Mouse (Mus musculus) midbrain, embryonic 12.5 days (tissue): ENCODE measurements around the gene Osm. TPM values are rescaled to one million over a fixed set of nuclear protein-coding genes. Genes with fewer than 3 reads are reported as not detected.

Experiments
- ATAC-seq: fragments of 200-750 bp; cut with Nextera tagmentation; 2 replicates; pipeline ENCODE4 v1.8.0; 2017; ENCODE audit warnings: low read depth, moderate TSS enrichment, moderate library complexity; ENCODE audit not compliant: low FRiP score
- H3K27ac ChIP-seq: fragments of 300-500 bp; sonication (generic); replicated peaks from 2 replicates; pipeline ENCODE4 v1.5.1; 2016; ENCODE audit warnings: mild to moderate bottlenecking
- H3K27me3 ChIP-seq: fragments of 300-500 bp; sonication (generic); 2 replicates; pipeline ENCODE4 v1.6.1; 2016; ENCODE audit warnings: mild to moderate bottlenecking
- H3K36me3 ChIP-seq: fragments of 300-500 bp; sonication (generic); 2 replicates; pipeline ENCODE4 v1.6.1; 2016
- H3K4me1 ChIP-seq: fragments of 300-500 bp; sonication (generic); 2 replicates; pipeline ENCODE4 v1.6.1; 2016
- H3K4me2 ChIP-seq: fragments of 300-500 bp; sonication (generic); replicated peaks from 2 replicates; pipeline ENCODE4 v1.6.1; 2016; ENCODE audit warnings: mild to moderate bottlenecking, moderate library complexity
- H3K4me3 ChIP-seq: fragments of 300-500 bp; sonication (generic); 2 replicates; pipeline ENCODE4 v1.5.1; 2016; ENCODE audit warnings: mild to moderate bottlenecking
- H3K9ac ChIP-seq: fragments of 300-500 bp; sonication (generic); replicated peaks from 2 replicates; pipeline ENCODE4 v1.6.1; 2016; ENCODE audit warnings: mild to moderate bottlenecking, moderate library complexity
- H3K9me3 ChIP-seq: fragments of 300-500 bp; sonication (generic); 2 replicates; pipeline ENCODE4 v1.6.1; 2016; ENCODE audit warnings: mild to moderate bottlenecking
- WGBS: fragments of 180-500 bp; shearing (Covaris S2); methylation state at CpG from one replicate; pipeline ENCODE4 v1.1.7; 2016; 5-methylcytosine and 5-hydroxymethylcytosine counted together
- polyA plus RNA-seq: library from polyadenylated mRNA; unstranded; fragments of >200 nt; fragmentation: Nextera tagmentation; extraction: Ambion mirVana; gene quantifications from 2 replicates; pipeline ENCODE4 v1.2.1, GENCODE M21; 2016

Gene Osm
- polyA plus RNA-seq: not detected in 2 replicates

DNA sequence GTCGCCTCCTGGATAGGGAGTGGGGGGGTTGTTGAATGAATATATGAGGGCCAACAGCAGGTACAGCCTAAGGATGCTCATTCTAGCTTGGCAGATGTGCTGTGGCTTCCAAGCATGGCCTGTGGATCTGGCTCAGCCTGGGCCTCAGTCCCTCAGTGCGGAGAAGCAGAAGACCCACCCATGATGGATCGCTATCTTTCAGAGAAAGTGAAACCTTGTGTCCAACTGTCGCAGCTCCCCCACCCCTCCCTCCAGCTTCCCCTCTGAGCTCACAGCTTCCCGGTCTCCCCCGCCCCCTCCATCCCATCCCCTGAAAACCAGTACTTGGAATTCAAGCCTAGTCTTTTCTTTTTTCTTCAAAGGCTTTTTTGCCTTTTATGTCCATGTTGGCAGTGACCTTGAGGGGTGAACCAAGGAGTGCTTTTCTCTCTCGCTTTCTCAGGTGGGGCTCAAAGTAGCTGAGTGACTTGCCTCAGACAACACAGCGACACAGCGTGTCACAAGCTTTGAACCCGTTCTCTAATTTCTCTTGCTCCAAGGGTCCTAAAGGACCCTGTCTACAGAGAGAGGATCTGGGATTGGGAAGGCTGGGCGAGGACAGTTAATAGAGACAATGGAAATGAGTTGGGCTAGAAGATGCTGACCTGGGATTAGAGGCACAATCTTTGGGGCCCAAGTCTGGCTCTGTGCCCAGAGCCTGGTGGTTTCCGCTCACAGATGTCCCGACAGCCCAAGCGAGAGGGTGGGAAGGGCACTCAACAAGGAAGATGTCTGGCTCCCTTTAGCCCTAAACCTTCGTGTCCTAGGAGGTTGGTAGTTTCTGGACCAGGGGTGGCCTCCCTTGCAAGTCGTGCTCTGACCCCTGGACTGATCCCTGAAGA lies at the start of gene Osm:
Gene Osm (plus strand): TSS at position 756 of the 881 bp plus-strand sequence.
- no peak within 1 kb of the TSS for H3K4me2 ChIP-seq
- H3K27me3 ChIP-seq: no peaks in the 10 kb centered on the region
- H3K9ac ChIP-seq: no peak within 1 kb of the TSS
- no peak within 1 kb of the TSS for H3K4me3 ChIP-seq
- H3K27ac ChIP-seq: no peak within 1 kb of the TSS
- no peaks in the 10 kb centered on the region; the same call in 1 of the 2 replicates for H3K4me1 ChIP-seq
- ATAC-seq: no peak
- H3K36me3 ChIP-seq: no peaks in the 10 kb centered on the region
- WGBS: 72% methylated on average over 16 of the region's 16 CpGs
- no peaks in the 10 kb centered on the region for H3K9me3 ChIP-seq

- Histone ChIP-seq H3K27me3 (no peaks in the 10 kb centered on the region), H3K36me3 (peaks cover 14% of the 10 kb centered on the region), H3K27ac (no peak within 1 kb of the TSS), H3K4me1 (peaks cover 19% of the 10 kb centered on the region), H3K4me3 (peak within 1 kb of the TSS; percentile 72), H3K9ac (peak within 1 kb of the TSS; percentile 77), H3K4me2 (peak within 1 kb of the TSS; percentile 91), H3K9me3 (no peaks in the 10 kb centered on the region)
- peak; percentile 100 for ATAC-seq
- under 1% methylated on average over 51 of the region's 71 CpGs for WGBS
Observed at GRCm38 (mm10) chr11:4186486-4187317, 49.5 kb upstream of the Osm start, which contains the start of gene Tbc1d10a. Tbc1d10a (plus strand) TSS chr11:4186789.

- WGBS: 19% methylated on average over 9 of the region's 9 CpGs
- Histone ChIP-seq H3K4me2 (peak overlapping the region; percentile 91), H3K27ac (no peak overlapping the region), H3K4me3 (peak overlapping the region; percentile 72), H3K27me3 (no peaks in the 10 kb centered on the region), H3K9me3 (no peaks in the 10 kb centered on the region), H3K9ac (peak overlapping the region; percentile 77), H3K36me3 (peaks cover 9% of the 10 kb centered on the region), H3K4me1 (peaks cover 19% of the 10 kb centered on the region)
- ATAC-seq: peak; percentile 2
Observed at GRCm38 (mm10) chr11:4187318-4187700, 48.9 kb upstream of the Osm start.

GRCm38 (mm10) chr11:4189182-4189581 lies 47.0 kb upstream of the Osm start:
- H3K9ac ChIP-seq: no peak overlapping the region
- ATAC-seq: no peak

DNA sequence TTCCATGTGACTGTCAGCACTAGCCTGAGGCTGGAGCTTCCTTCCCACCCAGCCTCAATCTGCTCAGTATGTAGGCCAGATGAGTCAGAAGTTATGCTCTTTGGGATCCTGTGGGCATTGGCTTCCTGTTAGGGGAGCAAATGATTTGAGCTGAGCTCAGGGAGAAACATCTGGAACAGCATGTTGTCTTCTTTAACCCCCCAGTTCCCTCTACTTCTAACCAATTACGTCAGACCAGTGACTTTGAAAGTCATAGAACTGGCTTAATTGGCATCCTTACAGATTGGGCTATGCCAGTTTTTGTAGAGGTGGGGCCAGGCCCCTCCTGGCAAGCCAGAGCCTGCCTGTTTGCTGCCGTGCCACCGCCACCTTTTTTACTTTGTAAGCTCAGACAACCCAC lies 45.5 kb upstream of the Osm start:
- H3K9ac ChIP-seq: no peak overlapping the region
- no peaks in the 10 kb centered on the region for H3K36me3 ChIP-seq
- WGBS: 91% methylated on average over 3 of the region's 3 CpGs
- H3K4me2 ChIP-seq: no peak overlapping the region
- H3K27me3 ChIP-seq: no peaks in the 10 kb centered on the region
- no peaks in the 10 kb centered on the region for H3K9me3 ChIP-seq
- no peak overlapping the region for H3K27ac ChIP-seq
- H3K4me1 ChIP-seq: peaks cover 19% of the 10 kb centered on the region
- H3K4me3 ChIP-seq: no peak overlapping the region
- ATAC-seq: no peak

More at GRCm38 (mm10) chr11:4189182-4189581, 47.0 kb upstream of the Osm start:
- WGBS: 92% methylated on average over 6 of the region's 6 CpGs
- no peaks in the 10 kb centered on the region for H3K9me3 ChIP-seq
- no peaks in the 10 kb centered on the region for H3K27me3 ChIP-seq
- no peak overlapping the region for H3K4me3 ChIP-seq
- H3K4me2 ChIP-seq: no peak overlapping the region
- H3K36me3 ChIP-seq: no peaks in the 10 kb centered on the region
- peaks cover 19% of the 10 kb centered on the region for H3K4me1 ChIP-seq
- H3K27ac ChIP-seq: no peak overlapping the region

DNA sequence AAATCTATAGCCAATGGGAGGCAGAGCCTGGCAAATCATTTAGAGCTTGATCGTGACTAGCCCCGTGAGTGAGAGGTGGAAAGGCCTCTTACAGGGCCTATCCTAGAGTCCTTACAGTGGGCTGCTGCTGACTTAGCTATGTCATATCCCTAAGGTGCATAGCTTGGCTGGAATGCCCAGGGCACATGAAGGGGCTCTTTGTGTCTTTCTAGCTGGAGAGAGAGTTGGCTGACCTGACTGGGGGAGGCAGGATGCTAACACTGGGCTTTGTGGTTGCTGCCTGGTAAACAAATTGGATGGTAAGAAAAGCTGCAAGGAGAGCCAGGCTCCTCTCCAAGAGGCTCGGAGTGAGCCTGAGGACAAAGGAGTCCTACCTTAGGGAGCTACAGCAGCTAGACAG lies 43.5 kb upstream of the Osm start:
- H3K4me1 ChIP-seq: peaks cover 8% of the 10 kb centered on the region; the same call in 1 of the 2 replicates
- no peak overlapping the region for H3K4me2 ChIP-seq
- no peak for ATAC-seq
- 87% methylated on average over 3 of the region's 3 CpGs for WGBS
- H3K4me3 ChIP-seq: no peak overlapping the region
- H3K9me3 ChIP-seq: no peaks in the 10 kb centered on the region
- H3K9ac ChIP-seq: no peak overlapping the region
- no peaks in the 10 kb centered on the region for H3K36me3 ChIP-seq
- H3K27ac ChIP-seq: no peak overlapping the region
- no peaks in the 10 kb centered on the region for H3K27me3 ChIP-seq

GRCm38 (mm10) chr11:4193420-4193819 lies 42.8 kb upstream of the Osm start:
- H3K27ac ChIP-seq: no peak overlapping the region
- H3K36me3 ChIP-seq: no peaks in the 10 kb centered on the region
- H3K4me1 ChIP-seq: 0 out of 2 replicates have a peak, but pooled peaks cover 2% of the 10 kb centered on the region
- H3K9ac ChIP-seq: no peak overlapping the region
- no peak overlapping the region for H3K4me2 ChIP-seq
- H3K27me3 ChIP-seq: no peaks in the 10 kb centered on the region
- no peak for ATAC-seq
- H3K4me3 ChIP-seq: no peak overlapping the region
- H3K9me3 ChIP-seq: no peaks in the 10 kb centered on the region

GRCm38 (mm10) chr11:4195597-4196031 lies 40.6 kb upstream of the Osm start:
- WGBS: 89% methylated on average over 3 of the region's 3 CpGs

GRCm38 (mm10) chr11:4196636-4197035 lies 39.6 kb upstream of the Osm start:
- H3K4me2 ChIP-seq: no peak overlapping the region
- no peaks in the 10 kb centered on the region for H3K4me1 ChIP-seq
- no peaks in the 10 kb centered on the region for H3K36me3 ChIP-seq
- no peaks in the 10 kb centered on the region for H3K27me3 ChIP-seq
- 80% methylated on average over 8 of the region's 8 CpGs for WGBS
- no peak overlapping the region for H3K27ac ChIP-seq
- no peak for ATAC-seq
- H3K9me3 ChIP-seq: no peaks in the 10 kb centered on the region
- H3K9ac ChIP-seq: no peak overlapping the region
- H3K4me3 ChIP-seq: no peak overlapping the region

More at GRCm38 (mm10) chr11:4195597-4196031, 40.6 kb upstream of the Osm start:
- Histone ChIP-seq H3K4me3 (no peak overlapping the region), H3K4me1 (no peaks in the 10 kb centered on the region), H3K9ac (no peak overlapping the region), H3K27ac (no peak overlapping the region), H3K4me2 (no peak overlapping the region), H3K27me3 (no peaks in the 10 kb centered on the region), H3K36me3 (no peaks in the 10 kb centered on the region), H3K9me3 (no peaks in the 10 kb centered on the region)
- ATAC-seq: no peak

- no peak overlapping the region for H3K9ac ChIP-seq
- no peaks in the 10 kb centered on the region for H3K9me3 ChIP-seq
- WGBS: 53% methylated on average over 1 of the region's 1 CpGs
- no peak for ATAC-seq
- H3K4me1 ChIP-seq: no peaks in the 10 kb centered on the region
- H3K36me3 ChIP-seq: no peaks in the 10 kb centered on the region
- H3K4me2 ChIP-seq: no peak overlapping the region
- no peaks in the 10 kb centered on the region for H3K27me3 ChIP-seq
- no peak overlapping the region for H3K27ac ChIP-seq
- H3K4me3 ChIP-seq: no peak overlapping the region
Observed at GRCm38 (mm10) chr11:4197691-4198090, 38.5 kb upstream of the Osm start.

GRCm38 (mm10) chr11:4201981-4202700 lies 34.1 kb upstream of the Osm start:
- Histone ChIP-seq H3K4me2 (no peak overlapping the region), H3K4me1 (no peaks in the 10 kb centered on the region), H3K27ac (no peak overlapping the region), H3K36me3 (peaks cover 13% of the 10 kb centered on the region; the same call in 1 of the 2 replicates), H3K9me3 (no peaks in the 10 kb centered on the region), H3K27me3 (no peaks in the 10 kb centered on the region), H3K4me3 (no peak overlapping the region), H3K9ac (no peak overlapping the region)
- 87% methylated on average over 11 of the region's 11 CpGs for WGBS
- ATAC-seq: no peak
